ENCODE assay signal across 14 mouse cellular contexts in the genomic region with DNA sequence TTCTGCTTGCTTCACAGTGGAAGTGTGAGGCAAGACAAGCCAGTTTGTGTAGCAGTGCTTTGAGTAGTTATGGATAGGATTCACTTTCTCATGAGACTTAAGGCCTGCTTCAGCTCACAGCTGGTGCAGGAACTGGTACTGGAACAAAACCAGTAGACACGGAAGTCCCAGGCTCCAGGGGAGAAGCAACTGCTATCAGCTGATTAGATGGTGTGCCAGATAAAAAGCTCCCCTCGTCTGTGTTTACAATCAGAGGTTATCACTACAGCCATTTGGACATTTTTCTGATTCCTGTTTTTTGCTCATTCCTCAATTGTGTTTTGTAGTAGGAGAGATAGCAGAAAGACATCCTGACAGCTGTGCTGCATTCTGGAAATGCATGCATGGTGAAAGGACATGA.
"Had no signal": no experiment of that assay in that cellular context is flagged by ENCODE, and none has a peak within 500 bp of the region (broad histone marks: within the 10 kb centered on the region; RNA-seq: fewer than 3 reads in every experiment).

No protein-coding gene starts in this region.

- H3K4me3 ChIP-seq: kidney, embryonic 15.5 days; left cerebral cortex, adult 2 months; limb, embryonic 12.5 days; limb, embryonic 15.5 days had no signal

- H3K4me1 ChIP-seq: kidney, embryonic 15.5 days; limb, embryonic 12.5 days; limb, embryonic 15.5 days had no signal

- DNase-seq: kidney, adult 11 months; kidney, adult 8-10 months; kidney, postnatal 10 days; kidney, postnatal 36 days; layer of hippocampus, postnatal 36 days; left cerebral cortex, postnatal 4 days; liver, postnatal 0 days; midbrain, embryonic 14.5 days; thymus, adult 18-20 months; thymus, postnatal 36 days had no signal
